Mouse (Mus musculus) adrenal gland, postnatal 14 days (tissue): ENCODE results near the gene Tspan17. TPM values are rescaled to one million over a fixed set of nuclear protein-coding genes. Genes with fewer than 3 reads are reported as not detected.

Source experiments
- DNase-seq: peaks from one replicate; pipeline ENCODE4 v3.0.0; 2021; ENCODE audit warnings: mixed read lengths
- long read RNA-seq, 2 experiments: library from polyadenylated mRNA; stranded (forward); transcript quantifications; one replicate each; pipeline ENCODE4 v2.0.0; 2021
- total RNA-seq: library from RNA; stranded (reverse); gene quantifications from 2 replicates; pipeline ENCODE4 v1.2.3, GENCODE M21; 2021

Tspan17 gene
- total RNA-seq: 24.8 and 29.5 TPM in 2 replicates
- long read RNA-seq, experiment 1, transcript Tspan17-201 (8 exons, 1,585 nt): major isoform, 22 of 37 reads
- long read RNA-seq, experiment 1, partial matches to known transcripts: 6 of 37 reads
- long read RNA-seq, experiment 1, other reads (novel, unspliced or antisense): 7 of 37 reads
- long read RNA-seq, experiment 2, transcript Tspan17-201 (8 exons, 1,585 nt): major isoform, 10 of 26 reads
- long read RNA-seq, experiment 2, partial matches to known transcripts: 2 of 26 reads
- long read RNA-seq, experiment 2, other reads (novel, unspliced or antisense): 13 of 26 reads

- DNase-seq: peak; percentile 100
Measured at GRCm38 (mm10) chr13:54788740-54789560, at the start of gene Tspan17. TSS of gene Tspan17 (plus strand) at chr13:54789377.

DNA sequence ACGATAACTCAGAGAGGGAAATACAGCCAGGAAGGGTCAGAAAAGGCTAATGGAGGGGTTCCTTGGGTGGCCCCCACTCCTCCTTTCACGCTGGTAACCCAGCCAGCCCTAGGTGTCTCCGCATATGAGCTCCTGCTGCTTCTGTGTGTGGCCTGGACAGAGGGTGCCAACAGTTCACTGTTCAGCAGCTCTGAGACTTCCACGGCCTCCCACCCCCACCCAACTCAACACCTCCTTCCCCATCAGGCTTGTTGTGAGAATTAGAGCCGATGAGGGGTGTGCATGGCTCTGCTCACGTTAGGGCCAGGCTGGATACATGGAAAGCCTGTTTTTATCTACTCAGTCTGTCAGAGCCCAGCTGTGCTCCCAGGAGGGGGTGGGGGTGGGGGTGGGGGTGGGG lies 43.1 kb upstream of the Tspan17 start:
- no peak for DNase-seq

GRCm38 (mm10) chr13:54746896-54747295 lies 42.3 kb upstream of the Tspan17 start:
- no peak for DNase-seq

- DNase-seq: no peak
Measured at GRCm38 (mm10) chr13:54748190-54748589, 41.0 kb upstream of the Tspan17 start.

DNA sequence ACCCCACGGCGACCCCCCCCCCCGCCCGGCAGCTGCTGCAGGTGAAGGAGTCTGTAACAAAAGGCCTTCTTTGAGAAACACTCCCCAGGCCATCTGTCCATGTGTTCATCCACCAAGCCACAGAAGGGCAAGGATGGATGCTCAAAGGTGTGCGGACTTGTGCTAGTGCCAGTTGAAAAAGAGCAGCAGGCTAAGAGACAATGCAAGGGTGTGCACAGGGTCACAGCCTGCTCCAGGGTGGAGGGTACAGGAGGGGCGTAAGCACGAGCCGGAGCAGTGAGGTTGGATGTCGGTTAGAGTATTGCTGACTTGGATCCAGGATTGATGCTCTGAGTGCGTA lies 40.5 kb upstream of the Tspan17 start:
- DNase-seq: no peak

GRCm38 (mm10) chr13:54749061-54749863 lies 39.9 kb upstream of the Tspan17 start:
- peak; percentile 73 for DNase-seq

- peak; percentile 28 for DNase-seq
Measured at GRCm38 (mm10) chr13:54749864-54750411, 39.2 kb upstream of the Tspan17 start, which contains the start of gene Gprin1. TSS of gene Gprin1 (minus strand) at chr13:54749874.

- peak; percentile 68 for DNase-seq
Measured at GRCm38 (mm10) chr13:54750699-54751098, 38.5 kb upstream of the Tspan17 start.

DNA sequence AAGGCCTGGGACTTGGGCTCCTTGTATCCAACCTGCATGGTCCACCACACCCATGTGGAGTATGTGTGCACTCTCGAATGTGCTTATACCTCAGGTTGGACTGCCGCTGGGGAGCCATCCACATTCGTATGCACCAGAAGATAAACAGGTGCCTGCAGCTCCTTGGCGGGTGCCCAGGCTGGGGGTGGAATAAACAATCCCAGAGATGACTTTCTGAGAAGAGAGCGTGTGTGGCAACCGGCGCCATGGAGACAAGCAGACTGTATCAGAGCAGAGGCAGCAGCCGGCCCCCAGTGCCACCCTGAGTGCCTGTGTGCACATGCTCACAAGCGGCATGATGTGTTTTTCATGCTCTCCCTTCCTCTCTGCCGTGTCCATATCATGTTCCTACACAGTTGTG lies 36.5 kb upstream of the Tspan17 start:
- DNase-seq: peak; percentile 42

GRCm38 (mm10) chr13:54753733-54754132 lies 35.4 kb upstream of the Tspan17 start:
- DNase-seq: no peak

- DNase-seq: peak; percentile 39
Measured at GRCm38 (mm10) chr13:54754169-54755080, 34.8 kb upstream of the Tspan17 start.

GRCm38 (mm10) chr13:54755201-54755830 lies 33.9 kb upstream of the Tspan17 start:
- no peak for DNase-seq

GRCm38 (mm10) chr13:54756156-54756712 lies 32.9 kb upstream of the Tspan17 start:
- no peak for DNase-seq

GRCm38 (mm10) chr13:54757093-54757830 lies 31.9 kb upstream of the Tspan17 start:
- DNase-seq: no peak

DNA sequence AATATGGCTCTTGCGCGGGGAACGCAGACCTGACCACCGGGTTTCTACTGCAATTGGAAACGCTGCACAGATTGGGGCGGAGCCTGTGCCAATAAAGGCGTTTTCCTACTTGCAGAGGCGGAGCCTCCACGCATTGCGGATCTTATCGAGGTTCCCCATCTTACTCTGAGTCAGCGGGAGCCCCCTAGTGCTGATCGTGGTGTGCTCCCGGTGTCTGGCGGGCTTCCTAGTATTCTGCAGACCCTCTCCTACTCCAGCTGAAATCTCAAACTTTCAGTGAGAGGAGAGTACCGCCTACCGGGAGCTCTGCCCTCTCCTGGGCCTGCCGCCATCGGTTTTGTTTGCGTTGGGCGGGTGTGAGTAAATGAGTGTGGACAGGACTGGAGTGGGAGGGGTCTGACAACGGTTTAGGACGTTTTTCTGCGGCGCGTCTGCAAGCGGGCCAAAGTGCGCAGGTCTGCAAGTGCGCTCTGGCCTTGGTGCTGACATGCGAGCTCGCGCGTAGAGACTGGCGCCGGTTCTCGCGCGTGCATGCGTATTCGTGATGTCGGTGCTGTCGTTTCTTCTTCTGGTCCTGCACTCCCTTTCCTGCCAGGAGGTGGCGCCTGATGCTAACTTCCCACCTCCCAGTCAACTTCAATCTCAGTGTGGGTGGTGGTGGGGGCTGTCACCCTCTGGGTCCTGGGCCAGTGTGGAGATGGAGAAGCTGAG lies 31.0 kb upstream of the Tspan17 start:
- peak; percentile 92 for DNase-seq

DNA sequence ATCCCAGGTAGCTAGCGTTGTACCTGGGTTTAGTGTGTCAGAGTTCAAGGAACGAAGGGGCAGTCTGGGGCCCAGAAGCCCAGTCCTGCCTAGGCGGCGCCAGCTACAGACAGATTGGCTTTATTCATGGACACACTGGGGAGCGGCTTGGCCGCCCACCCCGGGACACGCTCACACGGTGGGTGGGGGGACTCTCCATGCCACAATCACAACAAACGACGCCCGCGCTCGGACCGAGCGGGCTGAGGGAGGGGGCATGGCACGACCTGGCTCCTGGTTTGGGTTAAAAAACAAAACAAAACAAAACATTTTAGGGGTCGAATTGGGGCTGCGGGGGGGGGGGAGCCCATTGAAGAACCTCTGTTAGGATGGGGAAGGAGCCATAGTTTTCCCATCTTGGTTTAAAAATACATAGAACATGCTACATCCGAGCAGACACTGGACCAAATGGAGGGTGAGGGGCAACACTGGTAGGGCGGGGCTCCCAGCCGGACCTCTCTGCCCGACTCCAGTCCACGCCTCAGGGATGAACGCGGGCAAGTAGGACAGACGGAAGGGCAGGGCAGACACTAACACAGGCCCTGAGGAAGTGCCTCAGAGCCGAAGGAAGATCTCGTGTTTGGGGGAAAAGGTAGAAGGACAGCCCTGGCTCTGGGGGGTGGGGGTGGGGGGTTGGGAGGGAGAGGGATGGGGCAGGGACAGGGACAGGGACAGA lies 30.3 kb upstream of the Tspan17 start:
- no peak for DNase-seq

DNA sequence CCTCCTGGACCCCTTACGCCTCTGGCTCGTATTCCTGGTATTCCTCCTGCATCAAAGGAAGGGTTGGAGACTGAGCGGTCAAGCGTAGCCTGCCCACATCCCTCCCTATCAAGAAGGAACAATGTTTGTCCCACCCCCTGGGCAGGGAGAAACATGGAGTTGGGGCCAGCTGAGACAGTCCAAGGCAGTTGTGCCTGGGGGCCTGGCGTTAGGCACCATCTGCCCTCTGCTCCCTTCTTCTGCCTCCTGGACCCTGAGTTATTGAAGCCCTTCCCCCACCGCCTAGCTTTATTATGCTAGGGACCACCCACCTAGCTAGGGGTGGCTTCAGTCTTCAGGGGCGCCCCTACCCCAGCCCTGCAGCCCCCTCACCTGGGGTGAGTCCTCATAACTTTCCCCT lies 29.7 kb upstream of the Tspan17 start:
- no peak for DNase-seq

- no peak for DNase-seq
Measured at GRCm38 (mm10) chr13:54760164-54760795, 28.9 kb upstream of the Tspan17 start.
